Mouse (Mus musculus) 3T3-L1 (cell line): Measurements from ENCODE around the gene Akap1.

ENCODE experiments used
- DNase-seq: peaks from one replicate; pipeline ENCODE4 v3.0.0-alpha.2; 2015; ENCODE audit warnings: low read depth, low spot score

Gene Akap1

DNA sequence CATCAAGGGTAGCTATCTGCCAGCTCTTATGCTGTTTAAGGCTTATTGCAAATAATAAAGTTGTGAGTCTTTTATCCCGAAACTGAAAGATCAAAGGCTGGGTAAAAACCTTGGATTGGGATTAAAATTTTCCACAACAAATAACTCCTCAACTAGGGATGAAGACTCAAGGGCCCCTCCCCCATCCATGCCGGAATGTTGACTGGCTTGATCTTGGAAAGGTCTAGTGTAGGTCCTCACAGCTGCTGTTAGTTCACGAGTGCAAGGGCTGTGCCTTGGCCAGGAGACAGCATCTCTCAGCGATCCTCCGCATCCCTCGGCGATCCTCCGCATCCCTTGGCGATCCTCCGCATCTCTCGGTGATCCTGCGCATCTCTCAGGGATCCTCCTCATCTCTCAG lies 13.6 kb upstream of the Akap1 start:
- DNase-seq: no peak

GRCm38 (mm10) chr11:88873667-88874030 lies 9.3 kb upstream of the Akap1 start:
- no peak for DNase-seq

DNA sequence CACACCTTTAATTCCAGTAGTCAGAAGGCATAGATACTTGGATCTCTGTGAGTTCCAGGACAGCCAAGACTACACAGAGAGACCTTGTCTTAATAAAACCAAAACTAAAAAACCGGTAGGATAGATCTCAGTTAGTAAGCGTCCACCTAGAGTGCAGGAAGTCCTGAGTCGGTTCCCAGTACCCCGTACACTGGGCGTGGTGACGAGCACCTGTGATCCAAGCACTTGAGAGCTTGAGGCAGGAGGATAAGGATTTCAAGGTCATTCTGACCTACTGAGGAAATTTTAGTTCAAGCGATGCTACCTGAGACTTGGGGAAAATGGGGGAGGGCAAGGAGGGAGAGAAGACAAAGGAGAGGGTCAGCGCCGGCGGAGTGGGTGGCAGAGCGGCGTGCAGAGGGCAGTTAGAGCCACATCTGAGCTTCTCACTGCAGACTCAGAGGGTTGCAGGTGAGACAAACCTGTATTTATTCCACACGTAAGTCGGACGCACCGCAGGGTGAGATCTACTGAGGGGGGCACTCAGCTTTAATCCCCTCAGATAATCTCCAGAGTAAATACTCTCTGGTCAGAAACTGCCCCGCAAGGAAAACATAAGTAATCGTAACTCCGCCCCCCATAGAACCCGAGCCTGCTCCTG lies 8.8 kb upstream of the Akap1 start:
- no peak for DNase-seq

DNA sequence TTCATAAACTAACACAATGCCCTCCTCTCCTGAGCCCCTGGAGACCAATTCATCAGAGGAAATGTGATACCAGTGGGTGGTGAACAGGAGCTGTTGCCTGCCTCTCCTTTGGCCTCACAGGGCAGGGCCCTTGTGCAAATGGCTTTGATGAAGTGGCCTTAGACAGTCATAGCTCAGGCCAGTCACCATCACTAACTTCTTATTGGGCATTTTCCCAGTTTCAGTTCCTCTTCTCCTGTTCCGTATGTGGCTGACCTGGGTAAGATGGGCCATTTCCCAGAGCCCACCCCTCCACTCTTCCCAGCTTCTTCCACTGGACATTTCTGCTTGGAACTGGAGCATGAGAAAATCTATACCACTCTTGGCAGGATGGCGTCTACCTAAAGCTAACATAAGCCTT lies 5.1 kb upstream of the Akap1 start:
- no peak for DNase-seq

DNA sequence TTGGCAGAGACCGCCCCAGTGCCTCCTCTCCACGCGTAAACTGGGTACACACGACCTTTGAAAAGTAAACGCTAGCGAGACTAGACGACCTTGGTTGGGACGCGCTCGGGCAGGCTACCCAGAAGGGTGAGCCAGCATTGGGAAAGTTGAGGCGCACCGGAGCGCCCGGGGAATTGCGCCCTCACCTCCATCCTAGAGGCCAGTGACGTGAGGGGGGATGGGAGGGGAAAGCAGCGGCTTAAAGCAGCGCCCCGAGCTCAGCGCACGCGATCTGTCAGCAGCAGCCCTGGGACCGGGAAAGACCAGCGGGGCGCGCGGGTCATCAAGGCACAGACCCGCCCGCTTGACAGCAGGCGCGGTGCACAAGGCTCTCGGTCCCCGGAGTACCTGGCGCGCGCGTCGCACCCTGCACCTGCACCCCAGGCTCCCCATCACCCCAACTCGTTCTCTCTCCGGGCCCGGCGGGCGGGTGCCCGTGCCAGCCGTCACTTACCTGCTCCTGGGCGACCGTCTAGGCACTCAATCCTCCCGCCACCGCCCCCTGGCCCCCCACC lies 405 bp downstream of the Akap1 start:
- DNase-seq: peak; percentile 56

GRCm38 (mm10) chr11:88863071-88863903 lies 1.1 kb downstream of the Akap1 start:
- DNase-seq: peak; percentile 34

DNA sequence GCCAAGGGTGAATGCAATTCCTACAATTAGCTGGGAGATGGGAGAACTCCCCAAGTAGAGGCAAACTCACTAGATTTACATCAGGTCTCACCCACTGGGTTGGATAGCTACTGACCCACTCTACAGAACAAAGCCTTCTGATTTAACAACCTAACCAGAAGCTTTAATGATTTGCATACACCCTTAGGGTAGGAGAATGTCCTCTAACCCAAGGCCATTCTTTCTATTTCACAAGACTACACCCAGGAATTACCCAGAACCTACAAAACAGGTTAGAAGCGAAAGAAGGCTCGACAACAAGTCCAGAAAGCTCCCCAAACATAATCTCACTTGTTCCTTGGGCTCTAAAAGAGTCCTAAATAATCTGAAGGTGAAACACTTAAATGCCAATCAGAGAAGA lies 2.0 kb downstream of the Akap1 start:
- DNase-seq: no peak

DNA sequence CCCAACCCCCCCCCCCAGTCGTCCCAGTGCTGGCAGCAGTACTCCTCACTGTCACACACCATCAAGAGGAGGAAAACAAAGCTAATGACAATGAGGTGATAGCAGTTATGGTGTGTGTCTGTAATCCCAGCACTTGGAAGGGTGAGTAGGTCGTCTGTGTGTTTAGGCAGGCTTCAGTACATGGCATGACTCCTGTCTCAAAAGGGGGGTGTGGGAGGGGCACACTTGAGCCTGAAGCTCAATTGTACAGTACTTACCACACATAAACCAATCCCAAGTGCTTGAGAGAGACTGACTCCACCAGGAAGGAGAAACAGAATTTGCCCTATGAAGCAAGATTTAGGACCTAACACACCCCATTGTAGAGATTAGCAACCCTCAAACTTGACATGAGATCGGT lies 3.3 kb downstream of the Akap1 start:
- DNase-seq: no peak

DNA sequence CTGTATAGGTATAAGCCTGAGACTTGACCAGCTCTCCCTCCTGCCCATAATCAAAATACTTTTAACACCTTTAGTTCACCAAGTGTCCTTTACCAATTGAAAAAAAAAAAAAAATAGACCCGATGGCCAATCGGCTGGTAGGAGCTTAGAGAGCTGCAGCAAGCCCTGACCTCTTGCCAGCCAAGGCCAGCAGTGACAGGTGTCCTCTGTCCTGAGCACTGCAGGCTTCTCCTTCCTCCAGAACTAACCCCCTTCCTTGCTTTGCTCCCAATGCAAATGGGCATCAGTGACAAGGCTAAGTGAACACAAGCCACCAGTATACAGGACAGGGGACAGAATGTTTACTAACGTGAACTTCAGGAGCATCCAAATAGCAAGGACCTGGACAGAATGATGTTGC lies 3.7 kb downstream of the Akap1 start:
- no peak for DNase-seq

GRCm38 (mm10) chr11:88857311-88858005 lies 6.9 kb downstream of the Akap1 start:
- no peak for DNase-seq

GRCm38 (mm10) chr11:88856383-88856782 lies 8.0 kb downstream of the Akap1 start:
- peak; percentile 87 for DNase-seq

DNA sequence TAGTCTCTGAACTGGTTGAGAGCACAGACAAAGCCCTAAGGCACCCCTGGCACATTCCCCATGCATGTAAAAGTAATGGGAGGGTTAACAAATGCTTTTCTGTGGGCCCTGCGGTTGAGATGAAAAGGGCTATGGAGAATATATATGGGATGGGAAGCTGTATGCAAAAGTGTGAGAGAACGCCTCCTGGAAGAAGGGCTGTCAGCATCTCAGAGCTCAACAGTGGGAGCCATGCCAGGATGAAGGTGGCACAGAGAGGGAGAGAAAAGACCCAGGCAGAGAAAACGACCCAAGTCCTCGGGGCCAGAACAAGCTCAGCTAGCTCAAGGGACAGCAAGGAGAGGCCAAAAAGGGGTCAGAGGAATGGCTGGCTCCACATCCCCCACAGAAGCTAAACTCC lies 8.6 kb downstream of the Akap1 start:
- DNase-seq: no peak

GRCm38 (mm10) chr11:88853588-88853987 lies 10.8 kb downstream of the Akap1 start:
- DNase-seq: no peak

DNA sequence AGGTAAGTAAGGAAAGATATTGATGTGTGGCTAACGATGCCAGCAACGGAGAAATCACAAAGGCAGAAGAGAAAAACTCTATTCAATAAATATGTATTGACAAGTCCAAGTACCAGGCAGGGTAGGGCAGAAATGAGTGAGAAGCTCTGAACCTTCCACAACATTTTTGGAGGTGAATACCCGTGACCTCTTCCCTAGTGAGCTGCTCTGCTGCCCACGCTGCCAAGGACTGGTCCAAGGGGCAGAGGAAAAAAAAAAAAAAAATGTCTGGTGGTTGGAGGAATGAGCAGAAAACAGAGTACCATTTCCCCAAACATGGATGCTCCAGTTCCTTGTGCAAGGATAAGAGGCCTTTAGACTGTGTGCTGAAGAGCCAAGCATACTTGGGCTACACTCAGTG lies 11.6 kb downstream of the Akap1 start:
- no peak for DNase-seq

DNA sequence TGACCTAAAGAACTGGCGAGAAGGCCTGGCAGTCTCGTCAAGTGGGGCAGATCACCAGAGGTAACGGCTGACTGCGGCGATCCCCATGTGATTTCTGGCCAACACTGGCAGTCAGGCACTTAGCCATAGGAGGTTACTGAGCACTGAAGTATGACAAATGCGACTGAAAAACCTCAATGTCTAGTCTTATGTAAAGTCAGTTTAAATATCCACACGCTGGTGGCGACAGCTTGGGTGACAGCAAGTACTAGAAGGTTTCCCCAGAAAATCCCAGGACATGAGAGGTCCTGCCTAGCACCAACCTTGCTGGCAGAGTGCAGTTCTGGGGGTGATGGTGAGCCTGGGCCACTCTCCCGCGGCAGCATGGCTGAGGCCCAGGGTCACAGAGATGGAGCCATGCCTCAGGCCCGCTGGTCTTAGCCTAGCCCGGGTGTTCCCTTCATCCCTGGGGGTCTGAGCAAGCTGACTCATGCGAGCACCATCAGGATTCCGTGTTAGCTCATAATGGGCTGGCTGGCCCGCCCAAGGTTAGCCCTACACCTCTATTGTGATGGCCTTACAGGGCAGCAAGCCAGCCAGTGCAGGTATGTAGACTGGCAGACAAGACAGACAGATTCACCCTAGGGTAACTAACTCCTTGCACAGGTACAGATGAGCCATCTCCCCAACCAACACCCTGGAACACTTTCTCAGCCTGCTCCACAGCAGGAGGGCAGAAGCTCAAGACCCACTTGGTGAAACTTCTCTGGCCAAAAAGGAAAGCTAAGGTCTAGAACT lies 13.1 kb downstream of the Akap1 start:
- DNase-seq: peak; percentile 37

DNA sequence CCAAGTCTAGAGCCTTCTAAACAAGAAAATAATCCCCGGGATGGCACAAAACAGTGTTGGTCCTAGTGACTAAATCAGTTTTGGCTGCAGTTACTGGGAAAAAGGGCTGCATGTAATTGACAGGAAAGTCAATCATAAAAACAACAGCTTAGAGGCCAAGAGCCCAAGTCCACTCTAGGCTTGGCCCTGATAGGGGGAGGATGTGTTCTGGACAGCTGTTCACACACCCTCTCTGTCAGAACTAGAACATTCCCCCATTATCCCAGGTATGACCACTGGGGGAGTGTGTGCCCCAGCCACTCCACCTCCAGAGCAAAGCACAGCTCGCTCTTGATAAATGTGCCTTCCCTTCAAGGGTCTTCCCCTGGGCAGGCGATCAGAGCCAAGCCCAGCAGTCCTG lies 14.7 kb downstream of the Akap1 start:
- DNase-seq: peak; percentile 51

- no peak for DNase-seq
Observed at GRCm38 (mm10) chr11:88849284-88849683, 15.1 kb downstream of the Akap1 start.

GRCm38 (mm10) chr11:88848590-88848989 lies 15.8 kb downstream of the Akap1 start:
- DNase-seq: peak; percentile 61

GRCm38 (mm10) chr11:88847281-88848006 lies 16.9 kb downstream of the Akap1 start:
- peak; percentile 40 for DNase-seq

DNA sequence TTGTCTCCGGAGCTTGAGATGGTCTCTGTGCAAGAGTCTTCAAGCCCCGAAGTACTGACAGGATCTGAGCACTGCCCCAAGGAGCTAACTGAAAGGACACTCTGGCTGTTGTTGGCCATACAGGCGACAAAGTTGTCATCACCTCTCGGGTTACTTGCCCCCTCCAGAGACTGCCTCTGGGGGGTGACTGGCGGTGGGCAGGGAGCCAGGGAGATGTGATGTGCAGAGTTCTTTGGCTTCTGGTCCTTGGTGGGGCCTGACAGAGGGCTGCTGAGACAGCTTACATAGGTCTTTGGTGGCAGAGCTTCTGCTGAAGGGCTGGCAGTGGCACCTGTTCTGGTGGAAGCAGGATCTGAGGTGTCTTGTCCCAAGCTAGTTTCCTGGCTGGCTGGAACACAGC lies 20.0 kb downstream of the Akap1 start:
- DNase-seq: no peak

GRCm38 (mm10) chr11:88843305-88843704 lies 21.1 kb downstream of the Akap1 start:
- DNase-seq: no peak
